Mouse (Mus musculus): ENCODE data around the gene Ptprf.

- TF ChIP-seq CTCF (IDR thresholded peaks at IDR 0.05) (no peak), EP300 (IDR thresholded peaks at IDR 0.05) (no peak)
These were observed 36.3 kb downstream of the Ptprf start for GRCm38 (mm10) chr4:118254953-118255352.

Data from lung, postnatal 0 days (tissue).